Mouse (Mus musculus) cerebellum, adult 2 months (tissue): ENCODE data around the gene Bmpr2. TPM values are rescaled to one million over a fixed set of nuclear protein-coding genes. Genes with fewer than 3 reads are reported as not detected.

Experiments
- DNase-seq, 2 experiments: peaks; one replicate each; pipeline ENCODE4 v3.0.0; 2021
- H3K27ac ChIP-seq: fragments of 200-500 bp; 2 replicates; pipeline ENCODE4 v1.5.1; 2012; ENCODE audit warnings: low read length, control low read depth, inconsistent platforms; ENCODE audit not compliant: insufficient read depth
- H3K27me3 ChIP-seq: fragments of 200-500 bp; 2 replicates; pipeline ENCODE4 v1.6.1; 2012; ENCODE audit warnings: inconsistent platforms, mild to moderate bottlenecking, low read length, moderate library complexity; ENCODE audit not compliant: control insufficient read depth, insufficient read depth
- H3K4me1 ChIP-seq: fragments of 200-500 bp; 2 replicates; pipeline ENCODE4 v1.6.1; 2011; ENCODE audit warnings: low read length; ENCODE audit not compliant: control insufficient read depth, insufficient read depth
- H3K4me3 ChIP-seq: fragments of 200-500 bp; replicated peaks from 2 replicates; pipeline ENCODE3; 2011; ENCODE audit warnings: mild to moderate bottlenecking, low read depth, low read length, control low read depth; ENCODE audit not compliant: insufficient read depth
- CTCF ChIP-seq: fragments of 200-500 bp; IDR thresholded peaks from 2 replicates; pipeline ENCODE4 v1.5.1; 2011; ENCODE audit warnings: low read depth, mild to moderate bottlenecking, control low read depth, low read length, moderate library complexity, borderline replicate concordance; ENCODE audit not compliant: insufficient read depth
- POLR2A ChIP-seq: fragments of 200-500 bp; IDR thresholded peaks from 2 replicates; pipeline ENCODE4 v1.6.1; 2011; ENCODE audit warnings: low read length, control low read depth, borderline replicate concordance; ENCODE audit not compliant: insufficient read depth
- WGBS: fragments of 180-500 bp; shearing (Covaris S2); methylation state at CpG from one replicate; pipeline ENCODE4 v1.1.7; 2018; 5-methylcytosine and 5-hydroxymethylcytosine counted together
- polyA plus RNA-seq: library from polyadenylated mRNA; depleted of rRNA; stranded (reverse); fragments of >200 nt; gene quantifications from 2 replicates; pipeline ENCODE4 v1.2.3, GENCODE M21; 2012

The Bmpr2 gene
- polyA plus RNA-seq, 1 experiment: 22.1 TPM

DNA sequence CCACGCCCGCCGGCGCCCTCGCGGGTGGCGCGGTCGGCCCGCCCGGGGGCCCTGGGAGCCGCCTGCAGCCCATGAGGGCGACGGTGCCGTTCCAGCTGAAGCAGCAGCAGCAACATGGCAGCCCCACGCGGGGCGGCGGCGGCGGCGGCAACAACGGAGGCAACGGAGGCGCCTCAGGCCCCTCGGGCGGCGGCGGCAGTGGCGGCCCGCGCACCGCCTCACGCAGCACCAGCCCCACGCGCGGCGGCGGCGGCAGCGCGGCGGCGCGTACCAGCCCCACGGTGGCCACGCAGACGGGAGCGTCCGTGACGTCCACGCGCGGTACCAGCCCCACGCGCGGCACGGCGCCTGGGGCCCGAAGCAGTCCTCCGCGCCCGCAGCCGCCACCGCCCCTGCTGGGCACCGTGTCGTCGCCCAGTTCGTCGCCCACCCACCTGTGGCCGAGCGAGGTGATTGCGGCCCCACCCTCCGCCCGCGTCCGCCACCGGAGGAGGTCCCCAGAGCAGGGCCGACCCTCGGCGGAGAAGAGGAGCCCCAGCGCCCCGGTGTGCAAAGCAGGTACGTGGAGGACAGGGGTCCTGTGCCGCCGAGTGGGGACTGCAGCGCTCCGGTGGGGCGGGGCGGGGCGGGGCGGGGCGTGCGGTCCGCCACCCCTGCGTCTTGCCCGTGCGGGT is 150.1 kb downstream of the Bmpr2 start:
- H3K4me3 ChIP-seq: peak overlapping the region; percentile 88
- H3K4me1 ChIP-seq: no peaks in the 10 kb centered on the region; the same call in 1 of the 2 replicates
- under 1% methylated on average over 83 of the region's 98 CpGs for WGBS
- peak overlapping the region; percentile 93 for H3K27ac ChIP-seq
- TF ChIP-seq POLR2A (peak; percentile 38; the same call in 1 of the 2 replicates), CTCF (no peak)
- H3K27me3 ChIP-seq: no peaks in the 10 kb centered on the region
- peak; percentile 70 to 73 for DNase-seq

DNA sequence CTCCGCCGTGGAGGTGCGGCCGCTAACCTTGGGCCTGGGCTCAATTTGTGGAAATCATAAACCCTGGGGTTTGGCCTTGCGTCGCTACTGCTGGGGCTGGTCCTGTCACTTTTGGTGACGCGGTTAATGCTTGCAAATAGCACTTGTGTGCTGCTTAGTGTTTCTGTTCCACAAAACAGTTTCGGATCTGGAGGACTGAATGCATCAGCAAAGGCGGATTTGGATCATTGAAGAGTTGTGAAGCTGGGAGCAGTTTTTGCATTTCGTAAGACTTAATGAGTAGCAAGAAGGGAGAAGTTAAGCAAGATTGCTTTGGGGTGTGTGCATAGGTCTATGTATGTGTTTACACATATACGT is 150.6 kb downstream of the Bmpr2 start:
- DNase-seq: no peak
- Histone ChIP-seq H3K4me3 (peak overlapping the region; percentile 88), H3K27ac (peak overlapping the region; percentile 93; the same call in 1 of the 2 replicates), H3K27me3 (no peaks in the 10 kb centered on the region), H3K4me1 (no peaks in the 10 kb centered on the region; the same call in 1 of the 2 replicates)
- TF ChIP-seq CTCF (no peak), POLR2A (no peak)
- 1% methylated on average over 12 of the region's 12 CpGs for WGBS

DNA sequence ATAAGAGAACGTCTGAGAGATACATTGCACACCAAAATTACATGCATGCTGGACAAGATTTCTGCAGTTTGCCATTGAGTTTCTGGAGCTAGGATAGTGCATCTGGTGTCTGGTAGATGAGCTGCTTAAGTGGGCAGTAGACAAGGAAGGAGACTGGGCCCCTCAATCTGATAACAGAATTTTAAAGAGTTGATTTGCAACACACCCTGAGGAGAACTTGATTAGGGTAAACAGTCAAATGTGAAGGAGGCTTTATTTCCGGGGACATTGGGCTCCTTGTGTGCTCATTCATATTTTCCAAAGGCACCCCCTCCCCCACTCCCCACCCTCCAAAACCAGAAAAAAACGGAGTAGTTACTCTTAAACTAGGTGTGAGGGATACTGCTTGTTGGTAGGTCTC is 151.6 kb downstream of the Bmpr2 start:
- Histone ChIP-seq H3K4me3 (peak overlapping the region; percentile 88), H3K27ac (no peak overlapping the region), H3K4me1 (no peaks in the 10 kb centered on the region; the same call in 1 of the 2 replicates), H3K27me3 (no peaks in the 10 kb centered on the region)
- DNase-seq: no peak
- TF ChIP-seq CTCF (no peak), POLR2A (no peak)
- WGBS: 39% methylated on average over 3 of the region's 3 CpGs

DNA sequence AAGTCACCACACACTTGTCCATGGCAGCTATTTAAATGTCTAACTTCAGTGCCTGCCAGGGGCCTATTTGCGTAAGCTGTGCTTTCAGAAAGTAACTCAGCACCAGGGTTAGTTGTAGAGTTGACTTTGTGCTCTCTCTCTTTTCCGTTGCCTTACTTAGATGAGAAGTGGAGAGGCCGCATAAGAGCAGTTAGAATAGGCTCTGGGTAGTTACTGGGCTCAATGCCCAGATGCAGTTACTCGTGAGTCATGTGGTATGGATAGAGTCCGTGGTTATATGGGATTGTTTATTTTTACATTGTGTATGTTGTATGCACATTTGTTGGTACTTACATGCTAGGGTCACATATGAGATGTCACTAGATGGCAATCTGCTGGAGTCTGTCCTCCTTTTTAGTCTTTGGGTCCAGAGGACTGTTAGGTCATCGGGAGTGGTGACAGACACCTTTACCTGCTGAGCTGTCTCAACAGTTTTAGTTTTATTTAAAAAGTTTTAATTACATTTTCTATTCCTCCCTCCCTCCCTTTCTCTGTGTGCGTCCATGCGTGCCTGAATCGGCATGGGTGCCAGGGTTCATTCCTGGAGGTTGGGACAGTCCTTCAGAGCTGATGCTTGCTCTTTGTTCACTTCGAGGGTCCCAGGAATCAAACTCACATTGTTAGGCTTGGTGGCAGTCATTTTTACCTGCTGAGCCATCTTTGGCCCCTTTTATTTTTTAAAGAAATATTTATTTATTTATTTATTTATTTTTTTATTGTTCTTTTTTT is 152.8 kb downstream of the Bmpr2 start:
- no peak overlapping the region for H3K27ac ChIP-seq
- 27% methylated on average over 10 of the region's 10 CpGs for WGBS
- TF ChIP-seq POLR2A: no peak
- no peak for TF ChIP-seq CTCF
- H3K27me3 ChIP-seq: no peaks in the 10 kb centered on the region
- peak in 1 of 2 experiments; percentile 40 for DNase-seq
- H3K4me1 ChIP-seq: no peaks in the 10 kb centered on the region; the same call in 1 of the 2 replicates
- H3K4me3 ChIP-seq: no peak overlapping the region

DNA sequence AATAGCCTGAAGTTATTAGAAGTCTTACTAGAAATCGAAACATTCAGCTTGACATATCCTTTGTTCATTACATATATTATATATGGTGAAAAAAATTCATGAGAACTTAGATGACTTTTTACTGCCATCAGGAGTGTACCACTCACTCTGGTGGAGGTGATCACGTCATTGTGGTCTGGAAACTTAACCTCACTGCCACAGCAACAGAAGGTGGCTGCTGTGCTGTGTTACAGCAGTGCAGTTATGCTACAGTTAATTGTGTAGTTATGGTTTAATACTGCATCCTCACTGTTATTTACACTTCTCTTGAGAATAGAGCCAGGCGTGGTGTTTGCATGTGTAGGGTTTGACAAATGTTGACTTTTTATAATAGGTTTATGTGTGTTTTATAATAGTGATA is 154.2 kb downstream of the Bmpr2 start:
- 68% methylated on average over 3 of the region's 3 CpGs for WGBS
- H3K27ac ChIP-seq: no peak overlapping the region
- no peaks in the 10 kb centered on the region; the same call in 1 of the 2 replicates for H3K4me1 ChIP-seq
- no peaks in the 10 kb centered on the region for H3K27me3 ChIP-seq
- TF ChIP-seq CTCF: no peak
- no peak for TF ChIP-seq POLR2A
- DNase-seq: no peak
- H3K4me3 ChIP-seq: no peak overlapping the region

DNA sequence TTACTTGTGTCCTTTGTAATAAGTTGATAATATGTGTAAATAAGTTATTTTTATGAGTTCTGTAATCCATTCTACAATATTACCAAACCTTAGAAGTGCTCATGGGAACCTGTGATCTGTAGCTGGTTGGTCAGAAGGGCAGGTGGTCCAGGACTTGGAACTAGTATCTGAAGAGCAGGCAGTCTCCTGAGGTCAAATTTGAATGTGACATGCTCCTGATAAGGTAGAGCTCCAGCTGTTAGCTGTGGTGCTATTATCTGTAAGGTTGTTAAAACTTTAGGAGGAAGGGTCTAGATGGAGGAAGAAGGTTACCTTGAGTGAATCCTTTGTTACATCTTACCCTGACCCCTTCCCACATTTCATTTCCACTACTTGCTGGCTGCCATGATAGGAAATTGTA is 154.9 kb downstream of the Bmpr2 start:
- TF ChIP-seq CTCF (no peak), POLR2A (no peak)
- no peak for DNase-seq

DNA sequence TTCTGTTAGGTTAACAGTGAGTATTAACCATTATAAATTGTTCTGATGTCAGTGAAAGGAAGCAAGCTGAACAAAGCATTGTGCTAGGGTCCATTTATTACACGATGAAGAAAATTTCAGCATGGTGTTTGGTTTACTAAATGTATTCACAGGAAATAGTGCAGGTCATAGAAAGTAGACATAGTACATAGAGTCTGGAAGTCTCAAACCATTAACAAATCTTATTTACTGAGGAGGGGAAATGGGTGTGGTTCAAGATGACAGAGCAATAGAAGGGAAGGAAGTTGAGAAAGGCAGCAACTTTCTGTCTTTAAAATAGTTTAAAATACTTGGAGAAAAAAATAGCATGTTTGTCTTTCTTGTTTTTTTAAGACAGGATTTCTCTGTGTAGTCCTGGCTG is 160.0 kb downstream of the Bmpr2 start:
- 66% methylated on average over 1 of the region's 1 CpGs for WGBS
- H3K27me3 ChIP-seq: no peaks in the 10 kb centered on the region
- DNase-seq: no peak
- H3K4me3 ChIP-seq: no peak overlapping the region
- no peak for TF ChIP-seq CTCF
- no peak for TF ChIP-seq POLR2A
- H3K27ac ChIP-seq: no peak overlapping the region
- peaks cover 13% of the 10 kb centered on the region for H3K4me1 ChIP-seq

More for the DNA sequence above, 154.9 kb downstream of the Bmpr2 start:
- Histone ChIP-seq H3K27ac (no peak overlapping the region), H3K4me3 (no peak overlapping the region), H3K27me3 (no peaks in the 10 kb centered on the region), H3K4me1 (no peaks in the 10 kb centered on the region; the same call in 1 of the 2 replicates)

DNA sequence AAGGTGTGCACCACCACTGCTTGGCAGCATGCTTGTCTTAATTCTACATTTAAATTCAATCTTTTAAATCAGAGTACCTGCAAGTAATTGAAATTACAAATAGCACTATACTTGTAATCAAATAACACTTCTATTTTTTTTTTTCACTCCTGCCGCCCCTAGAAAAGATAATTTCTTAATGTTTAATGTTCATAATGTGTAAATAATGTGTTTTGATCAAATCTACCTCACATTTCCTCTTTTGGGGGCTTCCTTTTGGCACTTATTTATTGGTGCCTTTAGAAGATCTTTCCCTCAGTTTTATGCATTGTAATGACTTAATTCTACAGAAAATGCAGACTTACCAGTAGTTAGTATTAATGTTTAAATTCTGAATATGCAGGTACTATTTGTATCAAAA is 160.5 kb downstream of the Bmpr2 start:
- no peak for DNase-seq
- WGBS: 95% methylated on average over 1 of the region's 1 CpGs
- Histone ChIP-seq H3K27me3 (no peaks in the 10 kb centered on the region), H3K4me1 (peaks cover 13% of the 10 kb centered on the region), H3K27ac (no peak overlapping the region), H3K4me3 (no peak overlapping the region)
- TF ChIP-seq POLR2A (no peak), CTCF (no peak)
